Mouse (Mus musculus) lung, embryonic 16.5 days (tissue): Measurements from ENCODE around the gene Rnf212b. TPM values are rescaled to one million over a fixed set of nuclear protein-coding genes. Genes with fewer than 3 reads are reported as not detected.

Experiments
- ATAC-seq: fragments of 200-750 bp; cut with Nextera tagmentation; 2 replicates; pipeline ENCODE4 v1.8.0; 2017; ENCODE audit warnings: low read depth, mild to moderate bottlenecking, moderate library complexity
- H3K27ac ChIP-seq: fragments of 300-500 bp; sonication (generic); 2 replicates; pipeline ENCODE4 v1.5.1; 2014; ENCODE audit warnings: mild to moderate bottlenecking, control low read depth, low read length
- H3K27me3 ChIP-seq: fragments of 300-500 bp; sonication (generic); 2 replicates; pipeline ENCODE4 v1.6.1; 2014; ENCODE audit warnings: low read depth, low read length, mixed read lengths; ENCODE audit not compliant: control insufficient read depth, insufficient read depth
- H3K36me3 ChIP-seq: fragments of 300-500 bp; sonication (generic); 2 replicates; pipeline ENCODE4 v1.6.1; 2014; ENCODE audit warnings: low read length; ENCODE audit not compliant: control insufficient read depth, insufficient read depth
- H3K4me1 ChIP-seq: fragments of 300-500 bp; sonication (generic); replicated peaks from 2 replicates; pipeline ENCODE4 v1.6.1; 2014; ENCODE audit warnings: low read length, mixed read lengths; ENCODE audit not compliant: control insufficient read depth, insufficient read depth
- H3K4me2 ChIP-seq: fragments of 300-500 bp; sonication (generic); 2 replicates; pipeline ENCODE4 v1.6.1; 2014; ENCODE audit warnings: low read depth, low read length, control low read depth
- H3K4me3 ChIP-seq: fragments of 300-500 bp; sonication (generic); 2 replicates; pipeline ENCODE4 v1.5.1; 2014; ENCODE audit warnings: mild to moderate bottlenecking, low read length, control low read depth
- H3K9ac ChIP-seq: fragments of 300-500 bp; sonication (generic); 2 replicates; pipeline ENCODE4 v1.6.1; 2014; ENCODE audit warnings: low read length, control low read depth
- H3K9me3 ChIP-seq: fragments of 300-500 bp; sonication (generic); 2 replicates; pipeline ENCODE4 v1.6.1; 2016; ENCODE audit warnings: low read length; ENCODE audit not compliant: control insufficient read depth
- WGBS: fragments of 180-500 bp; shearing (Covaris S2); extraction: QIAGEN DNeasy Blood & Tissue Kit; methylation state at CpG from one replicate; pipeline ENCODE4 v1.1.7; 2014; 5-methylcytosine and 5-hydroxymethylcytosine counted together
- polyA plus RNA-seq: library from polyadenylated mRNA; unstranded; fragments of >200 nt; fragmentation: Nextera tagmentation; extraction: Ambion mirVana; gene quantifications from 2 replicates; pipeline ENCODE4 v1.2.1, GENCODE M21; 2015

Gene Rnf212b
- polyA plus RNA-seq, 1 experiment from 2014 or later = not detected

- H3K9ac ChIP-seq = no peak overlapping the region
- no peak for ATAC-seq
- H3K4me2 ChIP-seq = no peak overlapping the region
- no peaks in the 10 kb centered on the region for H3K27me3 ChIP-seq
- H3K9me3 ChIP-seq = no peaks in the 10 kb centered on the region
- no peaks in the 10 kb centered on the region for H3K4me1 ChIP-seq
- no peak overlapping the region for H3K4me3 ChIP-seq
- H3K36me3 ChIP-seq = no peaks in the 10 kb centered on the region
- WGBS = 40% methylated on average over 3 of the region's 3 CpGs
- no peak overlapping the region for H3K27ac ChIP-seq
Measured at GRCm38 (mm10) chr14:54815737-54816136, 1.8 kb downstream of the Rnf212b start.

- no peaks in the 10 kb centered on the region for H3K9me3 ChIP-seq
- no peaks in the 10 kb centered on the region for H3K36me3 ChIP-seq
- no peak overlapping the region for H3K27ac ChIP-seq
- no peaks in the 10 kb centered on the region for H3K4me1 ChIP-seq
- WGBS = 46% methylated on average over 2 of the region's 2 CpGs
- no peak for ATAC-seq
- no peaks in the 10 kb centered on the region for H3K27me3 ChIP-seq
- H3K4me2 ChIP-seq = no peak overlapping the region
- no peak overlapping the region for H3K9ac ChIP-seq
- no peak overlapping the region for H3K4me3 ChIP-seq
Measured at GRCm38 (mm10) chr14:54817791-54818190, 3.9 kb downstream of the Rnf212b start.

- no peak overlapping the region for H3K4me2 ChIP-seq
- ATAC-seq = no peak
- H3K27me3 ChIP-seq = no peaks in the 10 kb centered on the region
- no peaks in the 10 kb centered on the region for H3K9me3 ChIP-seq
- H3K36me3 ChIP-seq = no peaks in the 10 kb centered on the region
- no peak overlapping the region for H3K9ac ChIP-seq
- H3K4me3 ChIP-seq = no peak overlapping the region
- H3K4me1 ChIP-seq = no peaks in the 10 kb centered on the region
- 65% methylated on average over 2 of the region's 2 CpGs for WGBS
- H3K27ac ChIP-seq = no peak overlapping the region
Measured at GRCm38 (mm10) chr14:54822301-54822700, 8.4 kb downstream of the Rnf212b start.

- Histone ChIP-seq H3K36me3 (no peaks in the 10 kb centered on the region), H3K27ac (no peak overlapping the region), H3K4me1 (no peaks in the 10 kb centered on the region), H3K9me3 (no peaks in the 10 kb centered on the region), H3K4me2 (no peak overlapping the region), H3K27me3 (no peaks in the 10 kb centered on the region), H3K4me3 (no peak overlapping the region), H3K9ac (no peak overlapping the region)
- ATAC-seq = no peak
- 78% methylated on average over 1 of the region's 1 CpGs for WGBS
Measured at GRCm38 (mm10) chr14:54823716-54824115, 9.8 kb downstream of the Rnf212b start.

- no peaks in the 10 kb centered on the region for H3K4me1 ChIP-seq
- H3K9ac ChIP-seq = no peak overlapping the region
- H3K4me3 ChIP-seq = no peak overlapping the region
- no peak overlapping the region for H3K4me2 ChIP-seq
- no peaks in the 10 kb centered on the region for H3K36me3 ChIP-seq
- no peaks in the 10 kb centered on the region for H3K9me3 ChIP-seq
- no peak for ATAC-seq
- H3K27me3 ChIP-seq = no peaks in the 10 kb centered on the region
- WGBS = under 1% methylated on average over 4 of the region's 4 CpGs
- no peak overlapping the region for H3K27ac ChIP-seq
Measured at GRCm38 (mm10) chr14:54843461-54843860, 29.5 kb downstream of the Rnf212b start.

- WGBS = 88% methylated on average over 3 of the region's 3 CpGs
- Histone ChIP-seq H3K9me3 (no peaks in the 10 kb centered on the region), H3K36me3 (peaks cover 20% of the 10 kb centered on the region; the same call in 1 of the 2 replicates), H3K4me3 (no peak overlapping the region), H3K4me2 (no peak overlapping the region), H3K27ac (no peak overlapping the region), H3K4me1 (no peaks in the 10 kb centered on the region), H3K27me3 (no peaks in the 10 kb centered on the region), H3K9ac (no peak overlapping the region)
- no peak for ATAC-seq
Measured at GRCm38 (mm10) chr14:54855726-54856125, 41.8 kb downstream of the Rnf212b start.

GRCm38 (mm10) chr14:54856703-54857102 lies 42.8 kb downstream of the Rnf212b start:
- Histone ChIP-seq H3K4me3 (no peak overlapping the region), H3K36me3 (peaks cover 20% of the 10 kb centered on the region; the same call in 1 of the 2 replicates), H3K4me1 (no peaks in the 10 kb centered on the region), H3K9me3 (no peaks in the 10 kb centered on the region), H3K27me3 (no peaks in the 10 kb centered on the region), H3K27ac (no peak overlapping the region), H3K4me2 (no peak overlapping the region), H3K9ac (no peak overlapping the region)
- WGBS = 84% methylated on average over 7 of the region's 7 CpGs
- no peak for ATAC-seq

GRCm38 (mm10) chr14:54857891-54858290 lies 44.0 kb downstream of the Rnf212b start:
- Histone ChIP-seq H3K27me3 (no peaks in the 10 kb centered on the region), H3K4me2 (no peak overlapping the region), H3K4me1 (no peaks in the 10 kb centered on the region), H3K27ac (no peak overlapping the region), H3K9me3 (no peaks in the 10 kb centered on the region), H3K36me3 (peaks cover 20% of the 10 kb centered on the region; the same call in 1 of the 2 replicates), H3K4me3 (no peak overlapping the region), H3K9ac (no peak overlapping the region)
- ATAC-seq = no peak
- WGBS = 92% methylated on average over 9 of the region's 9 CpGs

GRCm38 (mm10) chr14:54860511-54860910 lies 46.6 kb downstream of the Rnf212b start:
- H3K27ac ChIP-seq = no peak overlapping the region
- no peaks in the 10 kb centered on the region for H3K27me3 ChIP-seq
- H3K9me3 ChIP-seq = no peaks in the 10 kb centered on the region
- peaks cover 14% of the 10 kb centered on the region; the same call in 1 of the 2 replicates for H3K36me3 ChIP-seq
- peaks cover 3% of the 10 kb centered on the region; the same call in 1 of the 2 replicates for H3K4me1 ChIP-seq
- H3K9ac ChIP-seq = no peak overlapping the region
- H3K4me3 ChIP-seq = no peak overlapping the region
- 39% methylated on average over 2 of the region's 2 CpGs for WGBS
- no peak for ATAC-seq
- no peak overlapping the region for H3K4me2 ChIP-seq
